Comparison of ENCODE assay signal across 12 mouse cellular contexts in genomic region chr10:41040530-41041085, GRCm38 (mm10). TPM values are rescaled to one million over a fixed set of nuclear protein-coding genes. Genes with fewer than 3 reads are reported as not detected.
DNase-seq lines count a peak whose midpoint lies in the region; ATAC-seq and TF ChIP-seq lines count a peak whose summit lies in the region.
"Had no signal": no experiment of that assay in that cellular context is flagged by ENCODE, and none has a peak within 500 bp of the region (broad histone marks: within the 10 kb centered on the region; RNA-seq: fewer than 3 reads in every experiment).

No protein-coding gene starts in this region.

- peak; percentile 53; the same call in 1 of the 2 replicates for ATAC-seq in intestine, embryonic 14.5 days (replicated peaks; ENCODE audit: low FRiP score, low TSS enrichment, low read depth)
- no peak for ATAC-seq in intestine, postnatal 0 days
- ATAC-seq in intestine, embryonic 15.5 days = peak; percentile 51; the same call in 1 of the 2 replicates
- ATAC-seq in midbrain, embryonic 15.5 days (replicated peaks) = peak; percentile 40

- H3K9me3 ChIP-seq in intestine, embryonic 14.5 days (ENCODE audit: control insufficient read depth, low read length) = no peaks in the 10 kb centered on the region
- no peaks in the 10 kb centered on the region for H3K9me3 ChIP-seq in intestine, postnatal 0 days (ENCODE audit: control insufficient read depth)
- no peaks in the 10 kb centered on the region for H3K9me3 ChIP-seq in embryonic facial prominence, embryonic 10.5 days
- H3K9me3 ChIP-seq in intestine, embryonic 15.5 days = no peaks in the 10 kb centered on the region
- no peaks in the 10 kb centered on the region for H3K9me3 ChIP-seq in midbrain, embryonic 15.5 days
- H3K9me3 ChIP-seq: hindbrain, embryonic 12.5 days had no signal

- no peak overlapping the region for H3K4me3 ChIP-seq in intestine, embryonic 14.5 days (ENCODE audit: low read depth, low read length)
- no peak overlapping the region for H3K4me3 ChIP-seq in intestine, postnatal 0 days (ENCODE audit: low read depth, low read length)
- H3K4me3 ChIP-seq in embryonic facial prominence, embryonic 10.5 days = no peak overlapping the region
- H3K4me3 ChIP-seq in intestine, embryonic 15.5 days (replicated peaks) = no peak overlapping the region
- no peak overlapping the region for H3K4me3 ChIP-seq in midbrain, embryonic 15.5 days
- H3K4me3 ChIP-seq: hindbrain, embryonic 12.5 days had no signal

- no peak overlapping the region for H3K27ac ChIP-seq in intestine, embryonic 14.5 days (ENCODE audit: low read depth)
- H3K27ac ChIP-seq in intestine, postnatal 0 days (ENCODE audit: low read depth, low read length) = no peak overlapping the region
- peak overlapping the region; percentile 35 for H3K27ac ChIP-seq in embryonic facial prominence, embryonic 10.5 days (replicated peaks)
- no peak overlapping the region for H3K27ac ChIP-seq in intestine, embryonic 15.5 days
- H3K27ac ChIP-seq in midbrain, embryonic 15.5 days = no peak overlapping the region
- H3K27ac ChIP-seq: hindbrain, embryonic 12.5 days had no signal

- H3K27me3 ChIP-seq in intestine, embryonic 14.5 days (replicated peaks; ENCODE audit: control insufficient read depth, insufficient read depth, low read length) = no peaks in the 10 kb centered on the region
- H3K27me3 ChIP-seq in intestine, postnatal 0 days (replicated peaks; ENCODE audit: control insufficient read depth, insufficient read depth, low read length) = no peaks in the 10 kb centered on the region
- H3K27me3 ChIP-seq in embryonic facial prominence, embryonic 10.5 days (replicated peaks; ENCODE audit: low read depth, poor library complexity, severe bottlenecking) = no peaks in the 10 kb centered on the region
- no peaks in the 10 kb centered on the region for H3K27me3 ChIP-seq in intestine, embryonic 15.5 days (replicated peaks)
- H3K27me3 ChIP-seq in midbrain, embryonic 15.5 days (replicated peaks) = no peaks in the 10 kb centered on the region
- H3K27me3 ChIP-seq: hindbrain, embryonic 12.5 days had no signal

- no peak for DNase-seq in intestine, embryonic 14.5 days (ENCODE audit: low spot score)
- peak; percentile 29 for DNase-seq in embryonic facial prominence, embryonic 10.5 days (ENCODE audit: low spot score)
- DNase-seq in cerebellum, postnatal 36 days = no peak
- DNase-seq in frontal cortex, postnatal 10 days (ENCODE audit: low spot score in 2 of 2) = no peak
- DNase-seq: cerebellum, postnatal 10 days; gastrocnemius, postnatal 25 days; lung, postnatal 36 days; thymus, postnatal 36 days had no signal

- H3K4me1 ChIP-seq in intestine, embryonic 14.5 days (replicated peaks; ENCODE audit: control insufficient read depth, insufficient read depth, low read length) = no peaks in the 10 kb centered on the region
- H3K4me1 ChIP-seq in intestine, postnatal 0 days (replicated peaks; ENCODE audit: control insufficient read depth, insufficient read depth, low read length) = no peaks in the 10 kb centered on the region
- peaks cover 6% of the 10 kb centered on the region; the same call in 1 of the 2 replicates for H3K4me1 ChIP-seq in embryonic facial prominence, embryonic 10.5 days
- no peaks in the 10 kb centered on the region for H3K4me1 ChIP-seq in intestine, embryonic 15.5 days (replicated peaks)
- H3K4me1 ChIP-seq in midbrain, embryonic 15.5 days = peaks cover 23% of the 10 kb centered on the region

- no peak overlapping the region for H3K9ac ChIP-seq in intestine, embryonic 14.5 days (ENCODE audit: low read length)
- H3K9ac ChIP-seq in intestine, postnatal 0 days (ENCODE audit: low read depth, low read length) = no peak overlapping the region
- no peak overlapping the region for H3K9ac ChIP-seq in intestine, embryonic 15.5 days
- no peak overlapping the region for H3K9ac ChIP-seq in midbrain, embryonic 15.5 days
- H3K9ac ChIP-seq: hindbrain, embryonic 12.5 days had no signal

- no peak overlapping the region for H3K4me2 ChIP-seq in intestine, embryonic 14.5 days (ENCODE audit: low read length)
- H3K4me2 ChIP-seq in intestine, postnatal 0 days (replicated peaks; ENCODE audit: low read depth) = no peak overlapping the region
- H3K4me2 ChIP-seq in intestine, embryonic 15.5 days (replicated peaks) = no peak overlapping the region
- no peak overlapping the region for H3K4me2 ChIP-seq in midbrain, embryonic 15.5 days
- H3K4me2 ChIP-seq: hindbrain, embryonic 12.5 days had no signal

- no peak for TF ChIP-seq CTCF in intestine, postnatal 0 days (IDR thresholded peaks at IDR 0.05; ENCODE audit: low read depth)

- H3K36me3 ChIP-seq in intestine, embryonic 14.5 days (ENCODE audit: control insufficient read depth, insufficient read depth, low read length) = no peaks in the 10 kb centered on the region
- H3K36me3 ChIP-seq in intestine, postnatal 0 days (ENCODE audit: control insufficient read depth, insufficient read depth) = no peaks in the 10 kb centered on the region
- H3K36me3 ChIP-seq in embryonic facial prominence, embryonic 10.5 days (replicated peaks) = no peaks in the 10 kb centered on the region
- H3K36me3 ChIP-seq in intestine, embryonic 15.5 days = no peaks in the 10 kb centered on the region
- H3K36me3 ChIP-seq in midbrain, embryonic 15.5 days (replicated peaks) = no peaks in the 10 kb centered on the region
- H3K36me3 ChIP-seq: hindbrain, embryonic 12.5 days had no signal

RNA-seq across cellular contexts. Expression of gene Gpr6, which starts 31.5 kb away (rescaled TPM):
- 0.09 TPM in 1 of 2 replicates, not detected in the other for polyA plus RNA-seq in intestine, embryonic 14.5 days (2014; fragmentation: Nextera tagmentation; extraction: Ambion mirVana)
- not detected in 2 replicates for polyA plus RNA-seq in intestine, postnatal 0 days (2015; fragmentation: Nextera tagmentation; extraction: Ambion mirVana)
- polyA plus RNA-seq in embryonic facial prominence, embryonic 10.5 days (2016; fragmentation: Nextera tagmentation; extraction: Ambion mirVana) = not detected in 2 replicates
- polyA plus RNA-seq in intestine, embryonic 15.5 days (2015; fragmentation: Nextera tagmentation; extraction: Ambion mirVana) = not detected in 2 replicates
- polyA plus RNA-seq in midbrain, embryonic 15.5 days (2015; fragmentation: Nextera tagmentation; extraction: Ambion mirVana) = 2.7 and 2.9 TPM in 2 replicates
